Mouse (Mus musculus) E14TG2a.4 (cell line): Measurements from ENCODE around the gene Cyp2c68.
"Not testable (repeated sequence)": the region's sequence is repeated elsewhere in the genome, so short reads cannot be mapped to it uniquely, and the experiment has no call there.

ENCODE experiments used
- NANOG ChIP-seq: IDR thresholded peaks from 2 replicates; pipeline ENCODE4 v1.6.1; 2014; ENCODE audit warnings: borderline replicate concordance, low read length, mixed read lengths
- POU5F1 ChIP-seq: IDR thresholded peaks from 2 replicates; pipeline ENCODE4 v1.6.1; 2014; ENCODE audit warnings: low read length, borderline replicate concordance

DNA sequence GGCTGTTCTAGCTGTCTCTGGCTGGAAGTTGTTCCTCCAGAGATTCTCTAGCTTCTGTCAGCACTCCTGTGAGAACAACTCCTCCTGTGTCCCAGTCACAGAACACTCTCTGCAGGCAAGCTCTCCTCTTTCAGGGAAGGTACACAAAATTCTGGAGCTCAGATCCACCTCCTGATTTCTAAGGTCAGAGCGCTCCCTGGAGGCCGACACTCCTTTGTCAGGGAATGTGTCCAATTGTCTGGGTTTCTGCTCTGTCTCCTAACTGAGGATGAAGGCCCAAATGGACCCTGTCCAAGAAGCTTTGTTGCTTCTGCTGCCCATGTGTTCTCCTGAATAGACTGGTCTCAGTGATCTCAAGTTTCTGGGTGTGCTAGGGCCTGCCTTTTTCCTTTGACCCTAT is 44.6 kb upstream of the Cyp2c68 start:
- not testable (repeated sequence) for TF ChIP-seq NANOG, POU5F1
